In genomic region chr10:108451516-108451915, GRCm38 (mm10) we compare ENCODE assay signal across 13 mouse cellular contexts.
"Had no signal": no experiment of that assay in that cellular context is flagged by ENCODE, and none has a peak within 500 bp of the region (broad histone marks: within the 10 kb centered on the region; RNA-seq: fewer than 3 reads in every experiment).

No protein-coding gene starts in this region.

- H3K27ac ChIP-seq: liver, embryonic 15.5 days; midbrain, embryonic 12.5 days; midbrain, embryonic 15.5 days; neural tube, embryonic 12.5 days had no signal

- H3K4me3 ChIP-seq: liver, embryonic 15.5 days; megakaryocyte, embryonic 14.5 days; midbrain, embryonic 12.5 days; midbrain, embryonic 15.5 days; neural tube, embryonic 12.5 days had no signal

- H3K4me2 ChIP-seq: liver, embryonic 15.5 days; lung, embryonic 14.5 days; midbrain, embryonic 12.5 days; midbrain, embryonic 15.5 days; neural tube, embryonic 12.5 days had no signal

- ATAC-seq: midbrain, embryonic 15.5 days had no signal

- H3K9ac ChIP-seq: liver, embryonic 15.5 days; lung, embryonic 14.5 days; midbrain, embryonic 12.5 days; midbrain, embryonic 15.5 days; neural tube, embryonic 12.5 days had no signal

- H3K9me3 ChIP-seq: liver, embryonic 15.5 days; megakaryocyte, embryonic 14.5 days; midbrain, embryonic 12.5 days; midbrain, embryonic 15.5 days; neural tube, embryonic 12.5 days had no signal

- H3K27me3 ChIP-seq: liver, embryonic 15.5 days; midbrain, embryonic 12.5 days; neural tube, embryonic 12.5 days had no signal

- DNase-seq: lung, adult 18-20 months; lung, embryonic 14.5 days; lung, postnatal 10 days; lung, postnatal 4 days; right cerebral cortex, postnatal 14 days; thymus, adult 18-20 months; thymus, postnatal 14 days; thymus, postnatal 36 days had no signal

- H3K36me3 ChIP-seq: liver, embryonic 15.5 days; midbrain, embryonic 12.5 days; midbrain, embryonic 15.5 days; neural tube, embryonic 12.5 days had no signal
